27 mouse cellular contexts compared by ENCODE assay signal in genomic region chr15:68011162-68011561, GRCm38 (mm10).
DNase-seq lines count a peak whose midpoint lies in the region; ATAC-seq lines count a peak whose summit lies in the region.
"Had no signal": no experiment of that assay in that cellular context is flagged by ENCODE, and none has a peak within 500 bp of the region (broad histone marks: within the 10 kb centered on the region; RNA-seq: fewer than 3 reads in every experiment).

No protein-coding gene starts in this region.

- no peak for ATAC-seq in cerebellum, adult (ENCODE audit: insufficient number of reproducible peaks, low FRiP score, low TSS enrichment)
- ATAC-seq in midbrain, embryonic 11.5 days (ENCODE audit: low FRiP score): no peak
- peak; percentile 86 for ATAC-seq in megakaryocyte progenitor cell, adult 5-6 weeks (replicated peaks; ENCODE audit: poor library complexity)
- ATAC-seq: forebrain, postnatal 0 days; intestine, postnatal 0 days; Patski had no signal

- H3K4me2 ChIP-seq in midbrain, embryonic 11.5 days: no peak overlapping the region
- H3K4me2 ChIP-seq: embryonic facial prominence, embryonic 15.5 days; forebrain, embryonic 12.5 days; heart, embryonic 15.5 days; hindbrain, embryonic 13.5 days; limb, embryonic 12.5 days; liver, embryonic 11.5 days; midbrain, embryonic 12.5 days; neural tube, embryonic 12.5 days had no signal

- H3K9me3 ChIP-seq in midbrain, embryonic 11.5 days (ENCODE audit: control insufficient read depth, low read length): no peaks in the 10 kb centered on the region
- H3K9me3 ChIP-seq in midbrain, embryonic 10.5 days (replicated peaks): no peaks in the 10 kb centered on the region
- H3K9me3 ChIP-seq: embryonic facial prominence, embryonic 15.5 days; forebrain, embryonic 12.5 days; heart, embryonic 15.5 days; hindbrain, embryonic 13.5 days; limb, embryonic 12.5 days; midbrain, embryonic 12.5 days; neural tube, embryonic 12.5 days had no signal

- peak; percentile 47 to 49 for DNase-seq in cerebellum, postnatal 10 days
- DNase-seq in midbrain, embryonic 11.5 days (ENCODE audit: low spot score, missing footprints): peak; percentile 26
- no peak for DNase-seq in midbrain, embryonic 10.5 days (ENCODE audit: low spot score)
- DNase-seq in kidney, postnatal 4 days: no peak
- no peak for DNase-seq in gastrocnemius, adult 8-10 months (ENCODE audit: low spot score in 2 of 2)
- DNase-seq: adrenal gland, postnatal 14 days; forebrain, postnatal 0 days; gastrocnemius, postnatal 10 days; heart, postnatal 4 days; kidney, adult 9 months; kidney, postnatal 14 days; thymus, postnatal 14 days had no signal

- no peak overlapping the region for H3K4me3 ChIP-seq in midbrain, embryonic 11.5 days (ENCODE audit: low read depth, low read length)
- no peak overlapping the region for H3K4me3 ChIP-seq in midbrain, embryonic 10.5 days
- H3K4me3 ChIP-seq: embryonic facial prominence, embryonic 15.5 days; forebrain, embryonic 12.5 days; heart, embryonic 15.5 days; hindbrain, embryonic 13.5 days; left cerebral cortex, adult 2 months; limb, embryonic 12.5 days; midbrain, embryonic 12.5 days; myocyte; neural tube, embryonic 12.5 days had no signal

- H3K27me3 ChIP-seq in midbrain, embryonic 11.5 days (ENCODE audit: control insufficient read depth, insufficient read depth, low read length): no peaks in the 10 kb centered on the region
- H3K27me3 ChIP-seq in midbrain, embryonic 10.5 days (ENCODE audit: low read depth, poor library complexity, severe bottlenecking): no peaks in the 10 kb centered on the region
- H3K27me3 ChIP-seq: embryonic facial prominence, embryonic 15.5 days; forebrain, embryonic 12.5 days; heart, embryonic 15.5 days; limb, embryonic 12.5 days; midbrain, embryonic 12.5 days; neural tube, embryonic 12.5 days; Patski had no signal

- WGBS in midbrain, embryonic 11.5 days: 69% methylated on average over 1 of the region's 1 CpGs
- WGBS in midbrain, embryonic 10.5 days: 89% methylated on average over 1 of the region's 1 CpGs

- no peak overlapping the region for H3K9ac ChIP-seq in midbrain, embryonic 11.5 days (ENCODE audit: low read length)
- H3K9ac ChIP-seq: embryonic facial prominence, embryonic 15.5 days; forebrain, embryonic 12.5 days; forebrain, postnatal 0 days; heart, embryonic 15.5 days; hindbrain, embryonic 13.5 days; limb, embryonic 12.5 days; midbrain, embryonic 12.5 days; neural tube, embryonic 12.5 days had no signal

- no peak overlapping the region for H3K27ac ChIP-seq in midbrain, embryonic 11.5 days (ENCODE audit: low read depth, low read length)
- no peak overlapping the region for H3K27ac ChIP-seq in midbrain, embryonic 10.5 days (replicated peaks)
- H3K27ac ChIP-seq: embryonic facial prominence, embryonic 15.5 days; forebrain, embryonic 12.5 days; heart, embryonic 15.5 days; hindbrain, embryonic 13.5 days; left cerebral cortex, adult 2 months; limb, embryonic 12.5 days; macrophage; midbrain, embryonic 12.5 days; neural tube, embryonic 12.5 days had no signal

- H3K36me3 ChIP-seq in midbrain, embryonic 11.5 days (ENCODE audit: control insufficient read depth, insufficient read depth, low read length): no peaks in the 10 kb centered on the region
- H3K36me3 ChIP-seq in midbrain, embryonic 10.5 days: no peaks in the 10 kb centered on the region
- H3K36me3 ChIP-seq: embryonic facial prominence, embryonic 15.5 days; forebrain, embryonic 12.5 days; heart, embryonic 15.5 days; hindbrain, embryonic 13.5 days; limb, embryonic 12.5 days; midbrain, embryonic 12.5 days; neural tube, embryonic 12.5 days had no signal

- no peaks in the 10 kb centered on the region for H3K4me1 ChIP-seq in midbrain, embryonic 11.5 days (ENCODE audit: control insufficient read depth, insufficient read depth, low read length)
- no peaks in the 10 kb centered on the region for H3K4me1 ChIP-seq in midbrain, embryonic 10.5 days
- H3K4me1 ChIP-seq: embryonic facial prominence, embryonic 15.5 days; forebrain, embryonic 12.5 days; limb, embryonic 12.5 days; midbrain, embryonic 12.5 days; neural tube, embryonic 12.5 days had no signal

Comparison
In these comparisons a context has a peak if more than half of its experiments do, and no peak if none do; other contexts are left out.
1. DNase-seq: peak in cerebellum, postnatal 10 days (2 of 2) and midbrain, embryonic 11.5 days (single experiment); none in midbrain, embryonic 10.5 days (single experiment), kidney, postnatal 4 days (0 of 2) and gastrocnemius, adult 8-10 months (0 of 2).